Mouse (Mus musculus) kidney, adult 2 months (tissue): Measurements from ENCODE around the gene Tuba1c.

Experiments
- CTCF ChIP-seq: fragments of 200-500 bp; conservative IDR thresholded peaks from 2 replicates; pipeline ENCODE4 v1.5.1; 2011; ENCODE audit warnings: low read depth, mild to moderate bottlenecking, control low read depth, low read length, moderate library complexity, mixed read lengths; ENCODE audit not compliant: insufficient read depth, insufficient read length
- POLR2A ChIP-seq: fragments of 200-500 bp; IDR thresholded peaks from one replicate; pipeline ENCODE4 v1.6.1; 2011; ENCODE audit warnings: low read depth, low read length, control low read depth

GRCm38 (mm10) chr15:98989701-98990430 lies 39.8 kb upstream of the Tuba1c start:
- no peak for TF ChIP-seq POLR2A
- no peak for TF ChIP-seq CTCF
